Mouse (Mus musculus) G1E (cell line): Measurements from ENCODE around the gene Foxs1.

Experiments used
- CTCF ChIP-seq: IDR thresholded peaks from 2 replicates; pipeline ENCODE4 v1.5.1; 2012; ENCODE audit warnings: low read depth, low read length, inconsistent platforms, mixed read lengths
- GATA1 ChIP-seq: IDR thresholded peaks from 2 replicates; pipeline ENCODE4 v1.6.1; 2012; ENCODE audit warnings: borderline replicate concordance, low read length, inconsistent platforms, mixed read lengths
- TAL1 ChIP-seq: conservative IDR thresholded peaks from 2 replicates; pipeline ENCODE4 v1.6.1; 2012; ENCODE audit warnings: low read depth, low read length, inconsistent platforms, mixed read lengths

DNA sequence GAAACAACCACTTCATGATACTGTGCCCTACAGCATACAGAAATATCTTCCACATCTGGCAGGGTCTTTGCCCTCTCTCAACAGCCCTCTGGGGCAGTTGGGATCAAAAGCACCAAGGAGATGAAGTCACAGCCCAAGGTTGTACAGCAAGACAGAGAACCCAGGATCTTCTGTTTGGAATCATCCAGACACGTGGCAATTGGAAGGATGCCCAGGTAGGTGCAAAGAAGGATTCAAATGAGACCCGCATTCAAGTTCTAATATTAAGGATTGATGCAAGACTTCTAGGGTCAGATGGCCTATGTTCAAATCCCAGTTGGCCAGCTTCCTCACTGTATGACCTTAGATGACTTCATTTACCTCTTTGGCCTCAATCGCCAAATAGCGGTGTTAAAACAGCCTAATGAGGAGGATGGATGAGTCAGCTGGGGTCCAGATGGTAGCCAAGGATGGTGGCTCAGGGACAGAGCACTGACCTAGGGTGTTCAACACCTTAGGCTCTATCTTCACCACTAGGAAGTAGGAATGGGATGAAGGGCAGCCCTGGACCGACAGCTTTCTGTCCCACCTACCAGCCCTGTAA, 15.5 kb upstream of the Foxs1 start:
- no peak for TF ChIP-seq CTCF
- no peak for TF ChIP-seq GATA1
- no peak for TF ChIP-seq TAL1
